In genomic region chr17:62598716-62599490, GRCm38 (mm10) we compare ENCODE assay signal across 22 mouse cellular contexts.
DNase-seq lines count a peak whose midpoint lies in the region; ATAC-seq and TF ChIP-seq lines count a peak whose summit lies in the region.
"Had no signal": no experiment of that assay in that cellular context is flagged by ENCODE, and none has a peak within 500 bp of the region (broad histone marks: within the 10 kb centered on the region; RNA-seq: fewer than 3 reads in every experiment).

No protein-coding gene starts in this region.

- no peak for ATAC-seq in stomach, postnatal 0 days (ENCODE audit: low FRiP score, low TSS enrichment)
- no peak for ATAC-seq in liver, embryonic 12.5 days
- ATAC-seq: liver, postnatal 0 days had no signal

- H3K4me3 ChIP-seq in left cerebral cortex, adult 2 months: peak overlapping the region; percentile 11; the same call in 1 of the 2 replicates
- no peak overlapping the region for H3K4me3 ChIP-seq in stomach, postnatal 0 days (ENCODE audit: low read depth, low read length)
- no peak overlapping the region for H3K4me3 ChIP-seq in liver, embryonic 12.5 days
- H3K4me3 ChIP-seq: gastrocnemius, adult 2 months; neural tube, embryonic 12.5 days had no signal

- H3K4me2 ChIP-seq in stomach, postnatal 0 days (replicated peaks; ENCODE audit: low read depth): no peak overlapping the region; the same call in 1 of the 2 replicates
- H3K4me2 ChIP-seq in liver, embryonic 12.5 days: no peak overlapping the region
- H3K4me2 ChIP-seq: heart, embryonic 11.5 days; neural tube, embryonic 12.5 days had no signal

- no peaks in the 10 kb centered on the region for H3K9me3 ChIP-seq in stomach, postnatal 0 days (ENCODE audit: control insufficient read depth, low read length)
- H3K9me3 ChIP-seq in liver, embryonic 12.5 days (replicated peaks): no peaks in the 10 kb centered on the region
- H3K9me3 ChIP-seq: neural tube, embryonic 12.5 days had no signal

- TF ChIP-seq CTCF in left cerebral cortex, adult 2 months (IDR thresholded peaks at IDR 0.05): no peak
- no peak for TF ChIP-seq CTCF in stomach, postnatal 0 days (IDR thresholded peaks at IDR 0.05; ENCODE audit: low read depth)

- peaks cover 5% of the 10 kb centered on the region; the same call in 1 of the 2 replicates for H3K36me3 ChIP-seq in stomach, postnatal 0 days (ENCODE audit: control insufficient read depth, insufficient read depth, low read length)
- no peaks in the 10 kb centered on the region for H3K36me3 ChIP-seq in liver, embryonic 12.5 days
- H3K36me3 ChIP-seq: neural tube, embryonic 12.5 days had no signal

- no peaks in the 10 kb centered on the region; the same call in 1 of the 2 replicates for H3K4me1 ChIP-seq in stomach, postnatal 0 days (replicated peaks; ENCODE audit: control insufficient read depth, insufficient read depth)
- no peaks in the 10 kb centered on the region for H3K4me1 ChIP-seq in liver, embryonic 12.5 days
- H3K4me1 ChIP-seq: neural tube, embryonic 12.5 days had no signal

- no peak overlapping the region for H3K9ac ChIP-seq in stomach, postnatal 0 days (ENCODE audit: low read length)
- H3K9ac ChIP-seq in liver, embryonic 12.5 days: no peak overlapping the region
- H3K9ac ChIP-seq: liver, postnatal 0 days; neural tube, embryonic 12.5 days had no signal

- no peak for TF ChIP-seq EP300 in stomach, postnatal 0 days (optimal IDR thresholded peaks at IDR 0.05)

- DNase-seq in left cerebral cortex, adult 2 months (ENCODE audit: extremely low spot score in 1 of 2, low spot score in 2 of 2): no peak
- no peak for DNase-seq in left cerebral cortex, adult 18-20 months (ENCODE audit: low spot score in 2 of 2)
- peak; percentile 35 for DNase-seq in right cerebral cortex, adult 18-20 months
- no peak for DNase-seq in right cerebral cortex, adult 2 months (ENCODE audit: low spot score in 2 of 2)
- peak; percentile 37 for DNase-seq in adipocyte (ENCODE audit: low spot score)
- DNase-seq in stomach, postnatal 0 days (ENCODE audit: low spot score): no peak
- DNase-seq in cerebellum, postnatal 14 days: no peak
- DNase-seq: adrenal gland, postnatal 25 days; cerebellum, adult 11-12 months; cerebellum, postnatal 36 days; gastrocnemius, adult 2 months; heart, postnatal 14 days; kidney, adult 11 months; kidney, postnatal 10 days; liver; liver, postnatal 0 days; lung, postnatal 36 days; spleen, adult 18-20 months; thymus, adult 18-20 months had no signal

- no peak overlapping the region for H3K27ac ChIP-seq in left cerebral cortex, adult 2 months
- H3K27ac ChIP-seq in stomach, postnatal 0 days (replicated peaks): 0 out of 2 replicates have a peak overlapping the region, but pooled peaks have one; percentile 24
- H3K27ac ChIP-seq in liver, embryonic 12.5 days: no peak overlapping the region
- H3K27ac ChIP-seq: gastrocnemius, adult 2 months; neural tube, embryonic 12.5 days had no signal

- intact Hi-C loops in left cerebral cortex, adult 2 months (cut with DNase I): no loop called here

- WGBS in stomach, postnatal 0 days: 34% methylated on average over 9 of the region's 9 CpGs
- 63% methylated on average over 9 of the region's 9 CpGs for WGBS in liver, embryonic 12.5 days (ENCODE audit: insufficient replicate concordance)

- no peaks in the 10 kb centered on the region for H3K27me3 ChIP-seq in stomach, postnatal 0 days (ENCODE audit: control insufficient read depth, insufficient read depth, low read length)
- H3K27me3 ChIP-seq in liver, embryonic 12.5 days (replicated peaks): no peaks in the 10 kb centered on the region
- H3K27me3 ChIP-seq: neural tube, embryonic 12.5 days had no signal

Comparison
In these comparisons a context has a peak if more than half of its experiments do, and no peak if none do; other contexts are left out.
1. DNase-seq: peak in right cerebral cortex, adult 18-20 months (single experiment) and adipocyte (single experiment); none in left cerebral cortex, adult 2 months (0 of 2), left cerebral cortex, adult 18-20 months (0 of 2), right cerebral cortex, adult 2 months (0 of 2), stomach, postnatal 0 days (single experiment) and cerebellum, postnatal 14 days (0 of 2).